Mouse (Mus musculus): ENCODE results near the gene Celf2. TPM values are rescaled to one million over a fixed set of nuclear protein-coding genes. Genes with fewer than 3 reads are reported as not detected.
"Not testable (repeated sequence)": the region's sequence is repeated elsewhere in the genome, so short reads cannot be mapped to it uniquely, and the experiment has no call there.

The Celf2 gene
- polyA plus RNA-seq, 1 experiment from 2014 or later = 20.4 TPM

DNA sequence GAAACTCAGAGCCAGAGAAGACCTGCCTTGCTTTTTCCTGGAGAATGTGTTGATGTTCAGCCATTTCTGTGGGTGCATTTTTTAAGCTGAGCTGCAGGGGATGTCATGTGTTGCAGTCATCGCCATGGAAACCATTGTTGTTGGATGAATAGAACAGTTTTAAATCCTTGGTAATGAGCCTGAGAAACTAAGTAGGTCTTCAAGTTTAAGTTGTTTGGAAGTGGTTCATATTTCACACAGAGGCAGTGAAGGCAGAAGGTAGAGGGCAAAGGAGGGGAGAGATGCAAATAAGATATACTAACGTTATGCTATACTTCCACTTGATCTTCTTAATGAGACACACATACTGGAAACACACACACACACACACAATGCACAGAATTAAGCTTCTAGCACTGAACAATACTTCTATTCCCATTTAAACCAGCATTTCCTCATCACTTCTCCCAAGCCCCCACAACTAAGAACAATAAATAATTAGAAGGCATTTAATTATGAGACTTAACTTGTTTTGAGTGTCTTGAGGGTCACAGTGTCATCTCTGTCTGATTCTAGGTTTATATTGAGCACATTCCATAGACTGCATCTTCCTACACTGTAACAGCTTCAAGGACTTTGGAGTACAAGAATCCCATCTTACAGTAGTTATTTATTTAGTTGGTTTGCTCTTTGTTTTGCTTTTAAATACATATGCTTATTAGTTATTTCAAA is 199.1 kb downstream of the Celf2 start:
- no peak overlapping the region for H3K4me3 ChIP-seq (replicated peaks)
- no peak for ATAC-seq (replicated peaks; ENCODE audit: low FRiP score)
- 37% methylated on average over 2 of the region's 2 CpGs for WGBS
- no peak overlapping the region for H3K9ac ChIP-seq
- H3K4me2 ChIP-seq = no peak overlapping the region
- H3K27me3 ChIP-seq = no peaks in the 10 kb centered on the region
- H3K9me3 ChIP-seq (replicated peaks) = no peaks in the 10 kb centered on the region
- H3K27ac ChIP-seq = no peak overlapping the region
- no peaks in the 10 kb centered on the region for H3K4me1 ChIP-seq
- H3K36me3 ChIP-seq = no peaks in the 10 kb centered on the region

DNA sequence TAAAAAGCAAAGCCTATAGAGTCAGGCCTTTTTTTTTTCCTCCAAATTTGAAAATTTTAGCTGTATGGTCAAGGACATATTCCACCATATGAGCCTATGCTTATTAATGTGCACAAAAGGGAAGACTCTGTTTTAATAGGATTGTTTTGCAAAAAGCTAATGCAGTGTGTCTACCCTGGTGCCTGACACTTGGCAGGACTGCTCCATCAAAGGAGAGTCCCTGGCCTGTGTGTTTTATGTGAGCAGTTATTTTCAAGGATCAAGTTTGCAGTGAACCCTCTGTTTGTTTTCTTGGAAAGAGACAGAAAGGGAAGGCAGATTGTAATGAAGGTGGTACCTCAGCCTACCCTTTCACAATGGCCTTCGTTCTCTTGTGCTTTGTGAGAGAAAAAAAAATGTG is 200.0 kb downstream of the Celf2 start:
- Histone ChIP-seq H3K4me3 (replicated peaks) (no peak overlapping the region), H3K27me3 (no peaks in the 10 kb centered on the region), H3K4me2 (no peak overlapping the region), H3K9ac (no peak overlapping the region), H3K27ac (no peak overlapping the region), H3K4me1 (no peaks in the 10 kb centered on the region), H3K36me3 (no peaks in the 10 kb centered on the region), H3K9me3 (replicated peaks) (no peaks in the 10 kb centered on the region)
- WGBS = 69% methylated on average over 1 of the region's 1 CpGs
- no peak for ATAC-seq (replicated peaks; ENCODE audit: low FRiP score)

DNA sequence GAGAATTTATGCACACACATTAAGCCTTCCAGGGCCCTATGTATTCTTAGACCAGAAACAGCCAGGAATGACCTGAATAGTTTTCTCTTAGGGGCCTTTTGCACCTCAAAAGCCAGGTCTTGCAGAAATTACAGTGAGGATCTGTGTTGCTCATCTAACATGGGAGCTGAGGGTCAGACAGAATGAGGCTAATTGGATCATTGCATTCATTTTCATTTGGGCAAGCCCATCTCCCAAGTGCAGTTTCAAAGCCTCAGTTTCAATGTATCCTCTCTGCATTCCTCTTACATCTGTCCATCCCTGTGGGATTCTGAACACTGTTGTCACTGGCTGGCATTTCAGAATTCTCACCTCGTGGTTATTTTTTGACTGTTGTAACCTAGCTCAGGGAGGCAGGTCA is 200.6 kb downstream of the Celf2 start:
- Histone ChIP-seq H3K9ac (no peak overlapping the region), H3K9me3 (replicated peaks) (no peaks in the 10 kb centered on the region), H3K4me3 (replicated peaks) (no peak overlapping the region), H3K27me3 (no peaks in the 10 kb centered on the region), H3K27ac (no peak overlapping the region), H3K4me2 (no peak overlapping the region), H3K36me3 (no peaks in the 10 kb centered on the region), H3K4me1 (no peaks in the 10 kb centered on the region)
- 74% methylated on average over 1 of the region's 1 CpGs for WGBS
- no peak for ATAC-seq (replicated peaks; ENCODE audit: low FRiP score)

DNA sequence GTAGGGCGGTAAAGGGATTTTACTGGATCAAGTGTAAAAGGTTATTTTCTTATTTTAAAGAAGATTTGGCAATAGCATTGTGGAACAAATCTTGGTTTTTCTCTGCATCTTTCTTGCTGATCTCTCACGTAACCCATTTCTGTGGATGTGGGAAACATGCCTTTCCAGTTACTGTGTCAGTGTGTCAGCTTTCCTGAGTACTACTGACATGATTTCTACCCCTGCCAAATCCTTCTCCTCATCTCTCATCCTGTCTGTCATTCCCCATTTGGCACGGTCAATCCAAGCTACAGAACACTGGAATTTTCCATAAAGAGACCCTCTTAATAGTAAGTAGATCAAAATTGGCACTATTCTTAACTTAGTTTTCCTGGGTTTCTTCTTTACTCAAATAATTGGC is 221.9 kb downstream of the Celf2 start:
- H3K27me3 ChIP-seq = no peaks in the 10 kb centered on the region
- H3K4me1 ChIP-seq = no peaks in the 10 kb centered on the region
- no peak overlapping the region for H3K4me2 ChIP-seq
- no peaks in the 10 kb centered on the region for H3K9me3 ChIP-seq (replicated peaks)
- ATAC-seq (replicated peaks; ENCODE audit: low FRiP score) = no peak
- WGBS = 90% methylated on average over 3 of the region's 3 CpGs
- no peak overlapping the region for H3K27ac ChIP-seq
- no peak overlapping the region for H3K9ac ChIP-seq
- no peaks in the 10 kb centered on the region for H3K36me3 ChIP-seq
- H3K4me3 ChIP-seq (replicated peaks) = no peak overlapping the region

DNA sequence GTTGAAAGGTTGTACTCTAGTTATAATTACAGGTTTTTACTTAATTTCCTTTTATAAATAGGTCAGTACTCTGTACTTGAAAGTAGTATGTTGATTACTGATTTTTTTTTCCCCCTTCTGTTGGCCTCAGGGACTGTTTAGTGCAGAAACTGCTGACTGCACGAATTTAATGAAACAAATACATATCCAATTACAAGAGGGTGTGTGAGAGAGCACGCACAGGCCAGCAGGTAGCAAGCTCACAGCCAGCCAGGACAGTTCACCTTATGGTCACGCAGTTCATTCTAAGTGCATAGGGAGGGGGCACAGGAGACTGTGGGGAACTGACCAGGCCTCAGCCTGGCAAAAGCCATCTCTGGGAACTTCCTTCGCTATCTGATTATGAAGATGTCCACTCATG is 236.1 kb downstream of the Celf2 start:
- Histone ChIP-seq H3K4me1 (no peaks in the 10 kb centered on the region), H3K27ac (no peak overlapping the region), H3K9ac (no peak overlapping the region), H3K9me3 (replicated peaks) (no peaks in the 10 kb centered on the region), H3K36me3 (no peaks in the 10 kb centered on the region), H3K4me2 (no peak overlapping the region), H3K4me3 (replicated peaks) (no peak overlapping the region), H3K27me3 (no peaks in the 10 kb centered on the region)
- 0 out of 2 replicates have a peak, but pooled peaks have one; percentile 40 for ATAC-seq (replicated peaks; ENCODE audit: low FRiP score)
- WGBS = 47% methylated on average over 4 of the region's 4 CpGs

DNA sequence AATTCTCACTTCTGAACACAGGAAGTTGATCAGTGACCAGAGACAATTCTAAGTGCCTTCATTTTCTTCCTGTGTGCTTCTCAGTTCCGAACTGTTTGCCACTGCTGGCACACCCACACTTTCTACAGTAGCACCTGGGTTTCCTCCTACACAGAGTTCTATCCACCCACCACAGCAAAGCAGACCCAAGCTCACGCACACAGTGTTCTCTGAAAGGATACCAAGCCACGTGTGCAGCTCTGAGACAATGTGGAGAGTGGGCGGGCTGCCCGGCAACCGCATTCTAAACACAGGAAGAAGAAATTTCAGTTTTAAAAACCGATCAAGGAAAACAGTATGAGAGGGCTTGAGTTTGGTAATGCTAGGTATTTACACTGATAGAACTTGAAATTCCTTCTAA is 239.3 kb downstream of the Celf2 start:
- no peaks in the 10 kb centered on the region for H3K27me3 ChIP-seq
- no peak overlapping the region for H3K27ac ChIP-seq
- H3K4me1 ChIP-seq = no peaks in the 10 kb centered on the region
- H3K9ac ChIP-seq = no peak overlapping the region
- H3K9me3 ChIP-seq (replicated peaks) = no peaks in the 10 kb centered on the region
- no peak overlapping the region for H3K4me3 ChIP-seq (replicated peaks)
- WGBS = 76% methylated on average over 7 of the region's 7 CpGs
- ATAC-seq (replicated peaks; ENCODE audit: low FRiP score) = no peak
- H3K4me2 ChIP-seq = no peak overlapping the region
- H3K36me3 ChIP-seq = no peaks in the 10 kb centered on the region

DNA sequence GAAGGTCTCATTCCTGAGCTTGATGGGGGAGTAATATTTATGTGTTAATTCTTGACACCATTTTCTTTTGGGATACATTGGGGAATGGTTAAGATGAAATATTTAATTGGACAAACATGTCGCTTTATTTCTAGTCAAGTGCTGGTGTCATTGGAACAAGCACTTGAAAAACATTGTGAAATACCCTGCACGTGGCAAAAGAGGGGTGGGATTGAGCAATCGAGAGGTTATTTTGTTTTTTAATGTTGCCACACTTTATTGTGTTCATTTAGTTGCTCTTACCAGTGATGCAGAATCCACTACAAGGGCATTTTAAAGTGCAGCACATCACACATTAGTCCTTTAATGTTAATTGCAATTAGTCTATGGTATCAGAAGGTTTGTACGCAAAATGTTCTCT is 242.2 kb downstream of the Celf2 start:
- Histone ChIP-seq H3K4me1 (no peaks in the 10 kb centered on the region), H3K9ac (no peak overlapping the region), H3K27me3 (no peaks in the 10 kb centered on the region), H3K4me3 (replicated peaks) (no peak overlapping the region), H3K9me3 (replicated peaks) (no peaks in the 10 kb centered on the region), H3K4me2 (no peak overlapping the region), H3K27ac (no peak overlapping the region), H3K36me3 (no peaks in the 10 kb centered on the region)
- no peak for ATAC-seq (replicated peaks; ENCODE audit: low FRiP score)
- WGBS = 92% methylated on average over 4 of the region's 4 CpGs

DNA sequence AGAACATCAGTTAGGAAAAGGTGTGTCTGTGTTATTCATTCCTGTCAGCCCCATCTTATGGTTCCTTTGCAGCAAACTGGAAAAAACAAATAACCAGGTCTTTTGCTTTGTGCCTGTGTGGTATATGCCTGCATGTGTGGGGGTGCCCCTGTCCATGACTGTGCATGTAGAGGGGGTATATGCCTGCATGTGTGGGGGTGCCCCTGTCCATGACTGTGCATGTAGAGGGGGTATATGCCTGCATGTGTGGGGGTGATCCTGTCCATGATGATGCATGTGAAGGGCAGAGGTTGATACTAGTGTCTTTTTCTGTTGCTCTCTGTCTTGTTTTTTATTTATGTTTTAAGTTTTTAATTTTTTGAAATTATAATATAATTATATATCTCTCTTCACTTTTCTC is 246.7 kb downstream of the Celf2 start:
- H3K4me1 ChIP-seq; H3K36me3 ChIP-seq; H3K9me3 ChIP-seq (replicated peaks); H3K4me2 ChIP-seq; ATAC-seq (replicated peaks; ENCODE audit: low FRiP score); H3K27ac ChIP-seq; H3K9ac ChIP-seq; H3K27me3 ChIP-seq; H3K4me3 ChIP-seq (replicated peaks): not testable (repeated sequence)

DNA sequence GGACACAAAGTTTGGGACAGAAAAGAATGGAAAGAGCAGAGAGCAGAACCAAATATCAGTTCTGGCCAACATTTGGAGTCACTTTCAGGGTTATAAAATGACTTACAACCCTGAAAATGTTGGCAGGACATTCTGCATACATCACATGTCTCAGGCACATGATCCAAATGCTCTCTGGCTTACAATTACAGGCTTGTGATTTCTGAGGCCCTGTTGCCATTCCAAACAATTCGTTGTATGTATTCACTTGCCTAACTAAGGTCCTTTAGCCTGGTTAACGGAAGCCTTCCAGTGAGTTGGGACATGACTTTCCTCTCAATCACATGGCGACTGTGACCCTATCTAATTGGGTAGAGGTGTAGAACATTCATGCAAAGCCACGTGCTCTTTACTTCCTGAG is 249.2 kb downstream of the Celf2 start:
- no peak for ATAC-seq (replicated peaks; ENCODE audit: low FRiP score)
- 81% methylated on average over 4 of the region's 4 CpGs for WGBS
- no peak overlapping the region for H3K27ac ChIP-seq
- H3K4me2 ChIP-seq = no peak overlapping the region
- H3K9me3 ChIP-seq (replicated peaks) = no peaks in the 10 kb centered on the region
- H3K4me3 ChIP-seq (replicated peaks) = no peak overlapping the region
- H3K4me1 ChIP-seq = no peaks in the 10 kb centered on the region
- H3K9ac ChIP-seq = no peak overlapping the region
- H3K36me3 ChIP-seq = no peaks in the 10 kb centered on the region
- no peaks in the 10 kb centered on the region for H3K27me3 ChIP-seq

DNA sequence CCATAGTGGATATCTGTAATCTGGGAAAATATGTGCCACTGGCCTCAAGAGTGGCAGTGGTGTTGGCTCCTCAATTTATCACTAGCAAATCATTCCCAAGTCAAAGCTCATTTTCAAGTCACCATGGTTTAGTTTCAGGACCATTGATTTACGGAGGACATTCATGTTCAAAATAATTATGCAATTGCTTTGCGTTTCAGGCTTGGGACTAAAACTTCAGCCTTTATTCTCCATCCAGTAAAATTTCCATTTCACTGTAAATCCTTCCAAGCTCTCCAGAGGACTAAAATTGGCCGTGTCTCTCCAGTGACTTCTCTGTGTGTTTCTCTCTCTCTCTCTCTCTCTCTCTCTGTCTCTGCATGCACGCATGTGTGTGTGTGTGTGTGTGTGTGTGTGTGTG is 249.7 kb downstream of the Celf2 start:
- no peaks in the 10 kb centered on the region for H3K4me1 ChIP-seq
- H3K4me2 ChIP-seq = no peak overlapping the region
- ATAC-seq (replicated peaks; ENCODE audit: low FRiP score) = no peak
- no peaks in the 10 kb centered on the region for H3K9me3 ChIP-seq (replicated peaks)
- H3K9ac ChIP-seq = no peak overlapping the region
- 78% methylated on average over 4 of the region's 4 CpGs for WGBS
- no peaks in the 10 kb centered on the region for H3K27me3 ChIP-seq
- H3K27ac ChIP-seq = no peak overlapping the region
- no peak overlapping the region for H3K4me3 ChIP-seq (replicated peaks)
- H3K36me3 ChIP-seq = no peaks in the 10 kb centered on the region

DNA sequence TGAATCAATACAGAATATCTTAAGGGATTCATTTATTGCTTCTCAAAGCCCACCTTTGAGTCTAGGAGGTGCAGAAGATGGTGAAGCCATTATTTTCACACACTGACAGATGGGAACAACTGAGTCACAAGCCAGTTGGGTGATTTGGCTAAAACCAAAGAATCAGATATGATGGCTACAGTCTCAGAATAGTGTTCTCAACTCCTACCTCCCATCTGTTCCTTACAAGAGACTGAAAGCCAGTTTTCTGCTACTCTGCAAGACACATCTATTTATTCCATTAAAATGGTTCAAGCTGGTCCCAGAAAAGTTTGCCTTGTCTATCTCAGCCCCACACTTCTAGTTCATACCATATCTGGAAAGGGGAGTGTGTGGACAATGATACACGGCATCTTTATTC is 253.3 kb downstream of the Celf2 start:
- WGBS = 90% methylated on average over 1 of the region's 1 CpGs
- Histone ChIP-seq H3K4me2 (no peak overlapping the region), H3K4me1 (no peaks in the 10 kb centered on the region), H3K27ac (no peak overlapping the region), H3K27me3 (no peaks in the 10 kb centered on the region), H3K9ac (no peak overlapping the region), H3K9me3 (replicated peaks) (no peaks in the 10 kb centered on the region), H3K36me3 (no peaks in the 10 kb centered on the region), H3K4me3 (replicated peaks) (no peak overlapping the region)
- no peak for ATAC-seq (replicated peaks; ENCODE audit: low FRiP score)

DNA sequence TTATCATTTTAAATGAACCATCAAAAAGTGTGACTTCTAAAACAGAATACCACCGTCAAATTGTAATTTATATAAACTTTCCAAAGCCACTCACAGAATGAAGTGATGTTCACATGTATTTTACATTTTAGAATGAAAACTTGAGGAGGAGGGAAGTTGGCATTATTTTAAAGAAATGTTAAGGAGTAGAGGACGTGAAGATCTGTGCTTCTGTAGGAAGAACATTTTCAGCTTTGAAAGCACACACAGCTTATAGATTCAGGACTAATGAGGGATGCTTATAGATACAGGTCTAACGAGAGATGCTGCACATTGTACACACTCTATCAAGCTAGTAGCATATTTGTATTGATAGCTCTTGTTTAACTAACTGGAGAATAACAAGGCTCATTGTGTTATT is 254.0 kb downstream of the Celf2 start:
- H3K4me3 ChIP-seq (replicated peaks) = no peak overlapping the region
- no peak overlapping the region for H3K9ac ChIP-seq
- H3K4me2 ChIP-seq = no peak overlapping the region
- no peaks in the 10 kb centered on the region for H3K27me3 ChIP-seq
- no peaks in the 10 kb centered on the region for H3K36me3 ChIP-seq
- H3K27ac ChIP-seq = no peak overlapping the region
- H3K9me3 ChIP-seq (replicated peaks) = no peaks in the 10 kb centered on the region
- H3K4me1 ChIP-seq = no peaks in the 10 kb centered on the region
- ATAC-seq (replicated peaks; ENCODE audit: low FRiP score) = no peak
- 87% methylated on average over 3 of the region's 3 CpGs for WGBS

DNA sequence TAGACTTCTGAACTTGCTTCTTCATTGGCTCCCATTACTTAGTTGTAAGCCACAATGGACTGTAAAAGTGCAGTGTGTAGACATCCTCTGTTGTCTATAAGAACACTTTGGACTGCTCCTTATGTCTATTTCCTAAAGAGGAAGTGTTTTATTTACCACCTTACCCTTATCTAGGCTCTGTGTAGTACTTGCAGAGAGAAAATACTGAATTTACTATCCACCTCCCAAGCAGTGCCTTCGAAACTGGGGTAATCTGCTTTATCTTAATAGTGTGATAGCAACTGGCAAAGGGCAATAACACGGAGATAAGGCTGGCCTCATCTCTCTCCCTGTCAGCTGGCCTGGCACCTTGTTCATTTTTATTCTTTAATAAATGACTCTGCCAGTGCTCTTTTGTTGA is 259.0 kb downstream of the Celf2 start:
- ATAC-seq (replicated peaks; ENCODE audit: low FRiP score) = no peak
- Histone ChIP-seq H3K27me3 (no peaks in the 10 kb centered on the region), H3K27ac (no peak overlapping the region), H3K4me3 (replicated peaks) (no peak overlapping the region), H3K36me3 (no peaks in the 10 kb centered on the region), H3K9me3 (replicated peaks) (no peaks in the 10 kb centered on the region), H3K9ac (no peak overlapping the region), H3K4me1 (no peaks in the 10 kb centered on the region), H3K4me2 (no peak overlapping the region)
- 63% methylated on average over 2 of the region's 2 CpGs for WGBS

Measured in kidney, embryonic 15.5 days (tissue).